Mouse (Mus musculus) heart, postnatal 0 days (tissue): Measurements from ENCODE around the gene Porcn. TPM values are rescaled to one million over a fixed set of nuclear protein-coding genes. Genes with fewer than 3 reads are reported as not detected.

Source experiments
- ATAC-seq: fragments of 200-750 bp; cut with Nextera tagmentation; 2 replicates; pipeline ENCODE4 v1.8.0; 2017; ENCODE audit warnings: low read depth, moderate number of reproducible peaks, moderate library complexity; ENCODE audit not compliant: insufficient read depth
- DNase-seq: peaks from one replicate; pipeline ENCODE4 v3.0.0-alpha.2; 2016; ENCODE audit warnings: low spot score
- H3K27ac ChIP-seq: fragments of 300-500 bp; sonication (generic); 2 replicates; pipeline ENCODE4 v1.5.1; 2014; ENCODE audit warnings: low read depth, mild to moderate bottlenecking
- H3K27me3 ChIP-seq: fragments of 300-500 bp; sonication (generic); 2 replicates; pipeline ENCODE4 v1.6.1; 2014; ENCODE audit warnings: low read length, mixed read lengths; ENCODE audit not compliant: control insufficient read depth, insufficient read depth
- H3K36me3 ChIP-seq: fragments of 300-500 bp; sonication (generic); replicated peaks from 2 replicates; pipeline ENCODE4 v1.6.1; 2014; ENCODE audit warnings: low read length, mixed read lengths; ENCODE audit not compliant: control insufficient read depth, insufficient read depth
- H3K4me1 ChIP-seq: fragments of 300-500 bp; sonication (generic); 2 replicates; pipeline ENCODE4 v1.6.1; 2014; ENCODE audit warnings: antibody characterized with exemption; ENCODE audit not compliant: control insufficient read depth, insufficient read depth
- H3K4me2 ChIP-seq: fragments of 300-500 bp; sonication (generic); 2 replicates; pipeline ENCODE4 v1.6.1; 2014; ENCODE audit warnings: low read depth, mild to moderate bottlenecking, low read length, moderate library complexity
- H3K4me3 ChIP-seq: fragments of 300-500 bp; sonication (generic); 2 replicates; pipeline ENCODE4 v1.5.1; 2014; ENCODE audit warnings: low read depth, low read length
- H3K9ac ChIP-seq: fragments of 300-500 bp; sonication (generic); replicated peaks from 2 replicates; pipeline ENCODE4 v1.6.1; 2014; ENCODE audit warnings: low read depth, low read length, mixed read lengths
- H3K9me3 ChIP-seq: fragments of 300-500 bp; sonication (generic); replicated peaks from 2 replicates; pipeline ENCODE4 v1.6.1; 2016; ENCODE audit warnings: low read length; ENCODE audit not compliant: control insufficient read depth
- CTCF ChIP-seq: IDR thresholded peaks from 2 replicates; pipeline ENCODE4 v1.5.1; 2016; ENCODE audit warnings: antibody characterized with exemption, control low read depth, low read depth
- EP300 ChIP-seq: IDR thresholded peaks from 2 replicates; pipeline ENCODE4 v1.6.1; 2016; ENCODE audit warnings: antibody characterized with exemption, low read depth
- WGBS: fragments of 180-500 bp; shearing (Covaris S2); extraction: QIAGEN DNeasy Blood & Tissue Kit; methylation state at CpG from one replicate; pipeline ENCODE4 v1.1.7; 2014; 5-methylcytosine and 5-hydroxymethylcytosine counted together
- polyA plus RNA-seq: library from polyadenylated mRNA; unstranded; fragments of >200 nt; fragmentation: Nextera tagmentation; extraction: Ambion mirVana; gene quantifications from 2 replicates; pipeline ENCODE4 v1.2.1, GENCODE M21; 2015
- total RNA-seq: library from RNA; depleted of rRNA; stranded (reverse); fragments of >200 nt; gene quantifications from 2 replicates; pipeline ENCODE4 v1.2.3, GENCODE M21; 2014; ENCODE audit warnings: low replicate concordance

Gene Porcn
- total and polyA plus RNA-seq, 2 experiments from 2014 or later = 1.6 to 2.9 TPM

DNA sequence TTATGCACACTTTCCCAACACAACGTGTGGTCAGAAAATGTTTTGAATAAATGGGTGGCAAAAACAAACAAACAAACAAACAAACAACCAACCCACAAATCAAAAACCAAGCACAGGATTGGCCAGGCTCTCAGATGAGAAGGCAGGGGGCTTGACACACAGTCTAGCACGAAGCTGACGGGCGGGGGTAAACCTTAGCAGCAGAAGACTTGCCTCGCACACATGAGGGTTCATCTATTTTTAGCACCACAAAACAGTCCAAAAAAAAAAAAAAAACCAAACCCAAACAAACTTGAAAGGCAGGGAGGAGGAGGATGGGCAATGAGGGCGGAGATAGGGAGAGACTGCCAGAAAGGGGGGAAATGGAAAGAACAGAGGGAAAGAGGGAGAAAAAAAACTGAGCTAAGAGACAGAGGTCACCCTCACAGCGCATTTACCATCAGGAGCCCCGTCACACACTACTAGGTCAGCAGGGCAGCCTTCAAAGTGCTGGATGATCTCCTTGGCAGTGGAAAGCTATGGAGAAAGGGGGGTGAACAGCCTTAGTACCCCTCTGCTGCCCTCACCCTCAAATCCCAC, 42.3 kb upstream of the Porcn start:
- H3K9ac ChIP-seq = no peak overlapping the region
- H3K9me3 ChIP-seq = no peaks in the 10 kb centered on the region
- no peaks in the 10 kb centered on the region for H3K4me1 ChIP-seq
- H3K27me3 ChIP-seq = no peaks in the 10 kb centered on the region
- TF ChIP-seq EP300 (no peak), CTCF (no peak)
- 66% methylated on average over 8 of the region's 8 CpGs for WGBS
- DNase-seq (no peak), ATAC-seq (no peak)
- no peak overlapping the region for H3K4me2 ChIP-seq
- no peak overlapping the region for H3K4me3 ChIP-seq
- H3K36me3 ChIP-seq = no peaks in the 10 kb centered on the region
- no peak overlapping the region for H3K27ac ChIP-seq

DNA sequence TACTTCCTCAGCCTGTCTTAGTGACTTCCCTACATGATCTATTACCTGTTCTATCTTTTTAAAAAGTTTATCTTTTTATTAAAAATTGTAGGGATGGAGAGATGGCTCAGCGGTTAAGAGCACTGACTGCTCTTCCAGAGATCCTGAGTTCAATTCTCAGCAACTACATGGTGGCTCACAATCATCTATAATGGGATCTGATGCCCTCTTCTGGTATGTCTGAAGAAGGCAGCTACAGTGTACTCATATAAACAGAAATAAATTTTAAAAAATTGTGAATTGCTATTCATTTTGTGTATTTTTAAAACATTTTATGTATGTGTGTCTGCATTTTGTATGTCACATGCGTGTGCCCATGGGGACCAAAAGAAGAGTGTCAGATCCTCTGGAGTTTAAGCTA, 41.4 kb upstream of the Porcn start:
- Histone ChIP-seq H3K4me2 (no peak overlapping the region), H3K27ac (no peak overlapping the region), H3K9me3 (no peaks in the 10 kb centered on the region), H3K9ac (no peak overlapping the region), H3K27me3 (no peaks in the 10 kb centered on the region), H3K4me1 (no peaks in the 10 kb centered on the region), H3K4me3 (no peak overlapping the region), H3K36me3 (no peaks in the 10 kb centered on the region)
- WGBS = 79% methylated on average over 2 of the region's 2 CpGs
- ATAC-seq (no peak), DNase-seq (no peak)
- no peak for TF ChIP-seq EP300
- 0 out of 2 replicates have a peak, but pooled peaks have one; percentile 14 for TF ChIP-seq CTCF

DNA sequence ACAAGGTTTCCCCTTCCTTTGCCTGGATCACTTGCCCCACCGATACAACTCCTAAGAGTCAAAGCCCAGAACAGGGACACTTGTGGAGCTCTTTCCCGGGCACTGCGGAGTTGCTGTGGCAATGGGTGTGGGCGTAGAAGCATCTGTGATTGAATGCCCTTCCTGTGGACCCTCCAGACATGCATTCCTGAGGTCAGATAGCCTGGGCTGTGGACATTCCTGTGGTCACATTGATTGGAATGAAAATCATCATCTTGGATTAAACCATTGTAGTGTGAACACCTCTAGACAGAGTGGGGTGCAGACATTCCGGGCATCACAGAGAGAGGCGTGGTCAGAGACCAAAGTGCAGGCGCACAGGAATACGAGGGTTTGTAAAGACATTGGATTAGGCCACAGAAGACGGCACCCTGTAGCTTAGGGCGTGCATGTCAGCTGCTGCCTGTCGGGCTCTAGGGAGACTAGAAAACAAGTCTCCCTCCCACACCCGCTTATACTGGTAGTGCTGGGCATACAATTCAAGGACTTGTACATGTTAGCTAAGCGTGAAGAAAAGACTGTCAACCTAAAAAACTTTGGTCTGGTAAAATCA, 32.6 kb upstream of the Porcn start:
- no peak for TF ChIP-seq CTCF
- TF ChIP-seq EP300 = no peak
- Histone ChIP-seq H3K27ac (no peak overlapping the region), H3K36me3 (peaks cover 6% of the 10 kb centered on the region; the same call in 1 of the 2 replicates), H3K9ac (no peak overlapping the region), H3K9me3 (no peaks in the 10 kb centered on the region), H3K4me1 (no peaks in the 10 kb centered on the region), H3K4me2 (no peak overlapping the region), H3K27me3 (no peaks in the 10 kb centered on the region), H3K4me3 (no peak overlapping the region)
- ATAC-seq (no peak), DNase-seq (no peak)
- 64% methylated on average over 13 of the region's 13 CpGs for WGBS

DNA sequence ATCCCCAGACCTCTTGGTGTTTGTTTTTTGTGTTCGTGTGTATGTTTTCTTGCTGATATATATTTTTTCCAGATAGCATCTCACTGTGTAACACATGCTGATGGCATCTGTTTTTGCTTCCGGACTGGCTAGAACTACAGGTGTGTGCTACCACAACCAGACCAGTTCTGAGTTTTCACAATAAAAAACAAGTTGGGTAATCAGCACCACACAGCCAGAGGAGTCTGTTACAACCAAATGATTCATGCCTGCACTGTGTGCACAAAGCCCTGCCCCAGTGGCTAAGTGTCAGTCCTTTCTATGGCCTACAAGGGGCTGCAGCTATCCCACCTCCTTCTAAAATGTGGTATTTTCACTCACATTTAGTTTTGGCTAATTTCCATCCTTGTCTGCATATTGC, 30.4 kb upstream of the Porcn start:
- no peaks in the 10 kb centered on the region for H3K4me1 ChIP-seq
- H3K4me2 ChIP-seq = no peak overlapping the region
- DNase-seq = no peak
- H3K9ac ChIP-seq = no peak overlapping the region
- H3K27me3 ChIP-seq = no peaks in the 10 kb centered on the region
- no peak overlapping the region for H3K4me3 ChIP-seq
- ATAC-seq = no peak
- TF ChIP-seq CTCF (no peak), EP300 (no peak)
- WGBS = 72% methylated on average over 2 of the region's 2 CpGs
- H3K36me3 ChIP-seq = peaks cover 6% of the 10 kb centered on the region; the same call in 1 of the 2 replicates
- no peaks in the 10 kb centered on the region for H3K9me3 ChIP-seq
- no peak overlapping the region for H3K27ac ChIP-seq

DNA sequence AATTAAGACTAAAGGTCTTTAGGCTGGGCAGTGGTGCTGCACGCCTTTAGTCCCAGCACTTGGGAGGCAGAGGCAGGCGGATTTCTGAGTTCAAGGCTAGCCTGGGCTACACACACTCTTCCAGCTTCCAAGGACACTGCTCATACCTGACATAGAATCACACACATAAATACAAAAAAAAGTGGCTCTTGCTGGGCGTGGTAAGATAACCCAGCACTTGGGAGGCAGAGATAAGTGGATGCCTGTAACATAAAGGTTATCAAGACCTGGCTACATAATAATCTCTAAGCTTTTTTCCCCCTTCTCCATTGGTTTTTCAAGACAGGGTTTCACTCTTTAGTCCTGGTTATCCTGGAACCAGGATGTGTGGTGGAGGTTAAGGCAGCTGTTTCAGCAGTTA, 27.3 kb upstream of the Porcn start:
- no peak overlapping the region for H3K4me2 ChIP-seq
- no peak for TF ChIP-seq EP300
- TF ChIP-seq CTCF = no peak
- H3K4me3 ChIP-seq = no peak overlapping the region
- H3K36me3 ChIP-seq = no peaks in the 10 kb centered on the region
- no peak overlapping the region for H3K27ac ChIP-seq
- WGBS = 70% methylated on average over 3 of the region's 3 CpGs
- H3K9ac ChIP-seq = no peak overlapping the region
- H3K4me1 ChIP-seq = no peaks in the 10 kb centered on the region
- ATAC-seq = no peak
- no peaks in the 10 kb centered on the region for H3K9me3 ChIP-seq
- H3K27me3 ChIP-seq = no peaks in the 10 kb centered on the region
- no peak for DNase-seq

DNA sequence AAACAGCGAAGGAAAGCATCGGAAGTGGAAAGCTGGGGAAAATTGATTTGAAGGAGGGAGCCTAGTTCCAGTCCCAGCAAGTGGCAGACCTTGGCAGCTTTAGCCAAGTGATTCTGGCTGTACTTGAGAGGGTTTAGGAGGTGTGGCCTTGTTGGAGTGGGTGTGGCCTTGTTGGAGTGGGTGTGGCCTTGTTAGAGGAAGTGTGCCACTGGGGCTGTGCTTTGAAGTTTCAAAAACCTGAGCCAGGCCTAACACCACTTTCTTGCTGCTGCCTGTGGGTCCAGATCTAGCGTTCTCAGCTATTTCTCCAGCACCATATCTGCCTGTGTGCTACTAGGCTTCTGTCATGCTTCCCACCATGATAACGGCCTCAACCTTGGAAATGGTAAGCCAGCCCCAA, 23.9 kb upstream of the Porcn start:
- no peaks in the 10 kb centered on the region for H3K27me3 ChIP-seq
- TF ChIP-seq CTCF (no peak), EP300 (no peak)
- no peaks in the 10 kb centered on the region for H3K9me3 ChIP-seq
- H3K9ac ChIP-seq = no peak overlapping the region
- H3K4me3 ChIP-seq = no peak overlapping the region
- H3K36me3 ChIP-seq = no peaks in the 10 kb centered on the region
- 78% methylated on average over 4 of the region's 4 CpGs for WGBS
- no peak overlapping the region for H3K4me2 ChIP-seq
- no peak for ATAC-seq
- H3K27ac ChIP-seq = no peak overlapping the region
- H3K4me1 ChIP-seq = no peaks in the 10 kb centered on the region
- DNase-seq = no peak
